Mouse (Mus musculus) layer of hippocampus, adult 9-11 months (tissue): ENCODE results near the gene Lrrfip1.

Source experiments
- DNase-seq: peaks from one replicate; pipeline ENCODE4 v3.0.0; 2022

Gene Lrrfip1

GRCm38 (mm10) chr1:91174796-91175195, 176.3 kb downstream of the Lrrfip1 start:
- DNase-seq = no peak

- DNase-seq = no peak
These were observed 177.5 kb downstream of the Lrrfip1 start for GRCm38 (mm10) chr1:91176026-91176425.

DNA sequence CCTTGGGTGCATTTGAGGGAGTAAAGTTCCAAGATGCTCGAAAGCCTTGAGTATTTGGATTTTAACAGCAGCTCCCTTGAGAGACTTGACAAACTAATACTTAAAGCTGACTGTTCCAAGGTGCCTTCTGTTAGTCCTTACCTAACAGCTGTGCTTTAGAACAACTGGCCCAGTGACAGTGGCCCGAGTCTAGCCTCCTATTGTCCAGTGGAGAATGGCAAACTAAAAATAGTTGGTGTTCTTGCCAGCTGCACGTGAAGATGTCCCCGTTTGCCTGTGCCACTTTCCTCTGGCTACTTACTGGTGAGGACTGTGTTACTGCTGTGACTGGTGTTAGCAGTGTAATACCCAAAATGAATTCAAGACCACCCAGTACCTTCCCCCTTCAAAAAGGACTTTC, 178.3 kb downstream of the Lrrfip1 start:
- DNase-seq = no peak
